Mouse (Mus musculus): ENCODE measurements around the gene Spata13.

GRCm38 (mm10) chr14:60711161-60711560, 77.4 kb downstream of the Spata13 start:
- TF ChIP-seq POLR2A (IDR thresholded peaks at IDR 0.05; ENCODE audit: insufficient read length, low read depth) (no peak), E2F4 (IDR thresholded peaks at IDR 0.05; ENCODE audit: insufficient read depth) (no peak), CEBPB (IDR thresholded peaks at IDR 0.05; ENCODE audit: insufficient read depth, poor library complexity, severe bottlenecking) (no peak)
